Mouse (Mus musculus) ES-Bruce4 (cell line): ENCODE data around the gene Lhfpl1.

Experiments used
- CTCF ChIP-seq: IDR thresholded peaks from one replicate; pipeline ENCODE4 v1.8.1; 2011; ENCODE audit warnings: low read depth, low read length
- POLR2A ChIP-seq: IDR thresholded peaks from one replicate; pipeline ENCODE4 v1.8.1; 2011; ENCODE audit warnings: low read length; ENCODE audit not compliant: insufficient read depth

DNA sequence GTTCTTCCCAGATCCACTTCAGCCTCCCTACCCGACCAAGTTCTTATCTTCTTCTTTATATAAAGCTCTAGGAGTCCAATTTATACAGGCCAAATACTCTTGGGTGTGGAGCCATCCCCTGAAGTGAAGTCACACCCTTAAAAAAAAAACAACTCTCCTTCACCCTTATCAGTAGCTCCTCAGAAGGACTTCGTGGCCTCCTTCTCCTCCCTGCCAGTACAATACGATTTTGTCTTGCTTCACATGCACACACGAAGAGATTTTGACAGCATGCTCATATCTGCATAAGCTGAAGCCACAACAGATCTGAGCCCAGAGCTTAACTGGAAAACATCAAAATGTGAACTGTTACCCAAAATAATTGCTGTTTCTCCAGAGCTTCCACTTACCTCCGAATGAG, 22.9 kb upstream of the Lhfpl1 start:
- TF ChIP-seq CTCF (no peak), POLR2A (no peak)
